Mouse (Mus musculus) MEL (cell line): ENCODE measurements at regions not wholly inside any gene's neighbourhood (a gene's known extent, or its start where the extent isn't known, plus 50 kb on each side); places are given as distances from the start of the nearest gene placed in this dataset.

Source experiments
- DNase-seq: peaks from one replicate; pipeline ENCODE4 v3.0.0; 2011; ENCODE audit warnings: low read depth, low spot score
- H3K27ac ChIP-seq: 2 replicates; pipeline ENCODE4 v1.5.1; 2012; ENCODE audit warnings: low read depth, mild to moderate bottlenecking, control low read depth, low read length, moderate library complexity; ENCODE audit not compliant: control insufficient read depth
- H3K27me3 ChIP-seq, 2 experiments: fragments of 150-350 bp in 1 of 2; sonication (generic) in 1 of 2; 2 replicates each; pipeline ENCODE4 v1.6.1; 2012; ENCODE audit warnings: low read length in 2 of 2, mild to moderate bottlenecking in 2 of 2, improper control_type of control experiment in 1 of 2, moderate library complexity in 1 of 2; ENCODE audit not compliant: insufficient read depth in 2 of 2, control insufficient read depth in 1 of 2
- H3K36me3 ChIP-seq, 2 experiments: 2 replicates each; pipeline ENCODE4 v1.6.1; 2012 to 2014; ENCODE audit warnings: low read length in 2 of 2, improper control_type of control experiment in 1 of 2, inconsistent platforms in 1 of 2, mild to moderate bottlenecking in 1 of 2; ENCODE audit not compliant: insufficient read depth in 2 of 2, control insufficient read depth in 1 of 2
- H3K4me1 ChIP-seq, 2 experiments: fragments of 150-350 bp in 1 of 2; sonication (generic) in 1 of 2; 2 replicates each; pipeline ENCODE4 v1.6.1; 2012; ENCODE audit warnings: low read length in 2 of 2, improper control_type of control experiment in 1 of 2, mild to moderate bottlenecking in 1 of 2; ENCODE audit not compliant: insufficient read depth in 2 of 2, control insufficient read depth in 1 of 2
- H3K4me3 ChIP-seq, 2 experiments: fragments of 150-350 bp in 1 of 2; sonication (generic) in 1 of 2; 2 replicates each; pipeline ENCODE4 v1.5.1; 2012; ENCODE audit warnings: low read depth in 2 of 2, low read length in 2 of 2, mild to moderate bottlenecking in 2 of 2, moderate library complexity in 2 of 2, control low read depth in 1 of 2, improper control_type of control experiment in 1 of 2; ENCODE audit not compliant: control insufficient read depth in 1 of 2, insufficient read depth in 1 of 2
- H3K79me2 ChIP-seq: 2 replicates; pipeline ENCODE4 v1.6.1; 2012; ENCODE audit warnings: mild to moderate bottlenecking, low read length, moderate library complexity; ENCODE audit not compliant: control insufficient read depth, poor library complexity, insufficient read depth
- H3K9ac ChIP-seq: 2 replicates; pipeline ENCODE4 v1.6.1; 2012; ENCODE audit warnings: low read depth, mild to moderate bottlenecking, control low read depth, low read length, moderate library complexity; ENCODE audit not compliant: control insufficient read depth, poor library complexity, severe bottlenecking
- H3K9me3 ChIP-seq: fragments of 150-350 bp; sonication (generic); replicated peaks from 2 replicates; pipeline ENCODE4 v1.6.1; 2012; ENCODE audit warnings: mild to moderate bottlenecking, low read length, improper control_type of control experiment, moderate library complexity; ENCODE audit not compliant: insufficient read depth
- BHLHE40 ChIP-seq: IDR thresholded peaks from 2 replicates; pipeline ENCODE4 v1.6.1; 2012; ENCODE audit warnings: low read depth, mild to moderate bottlenecking, inconsistent platforms, low read length, improper control_type of control experiment, borderline replicate concordance
- E2F4 ChIP-seq: IDR thresholded peaks from 2 replicates; pipeline ENCODE4 v1.6.1; 2011; ENCODE audit warnings: low read depth, low read length, improper control_type of control experiment, borderline replicate concordance
- ELF1 ChIP-seq: IDR thresholded peaks from 2 replicates; pipeline ENCODE4 v1.6.1; 2014; ENCODE audit warnings: low read depth, mild to moderate bottlenecking, inconsistent platforms, low read length, improper control_type of control experiment, moderate library complexity
- EP300 ChIP-seq, 2 experiments: IDR thresholded peaks; 2 replicates each; pipeline ENCODE4 v1.6.1; 2011; ENCODE audit warnings: improper control_type of control experiment in 2 of 2, low read length in 2 of 2, low read depth in 1 of 2, mild to moderate bottlenecking in 1 of 2
- ETS1 ChIP-seq: IDR thresholded peaks from 2 replicates; pipeline ENCODE4 v1.6.1; 2012; ENCODE audit warnings: low read depth, mild to moderate bottlenecking, inconsistent platforms, low read length, improper control_type of control experiment, moderate library complexity
- GABPA ChIP-seq: IDR thresholded peaks from 2 replicates; pipeline ENCODE4 v1.6.1; 2012; ENCODE audit warnings: low read depth, mild to moderate bottlenecking, inconsistent platforms, low read length, improper control_type of control experiment, moderate library complexity
- GATA1 ChIP-seq: IDR thresholded peaks from 2 replicates; pipeline ENCODE4 v1.6.1; 2011; ENCODE audit warnings: low read depth, low read length, improper control_type of control experiment
- HCFC1 ChIP-seq: IDR thresholded peaks from 2 replicates; pipeline ENCODE4 v1.6.1; 2012; ENCODE audit warnings: low read depth, mild to moderate bottlenecking, inconsistent platforms, low read length, improper control_type of control experiment, moderate library complexity
- JUND ChIP-seq: IDR thresholded peaks from 2 replicates; pipeline ENCODE4 v1.6.1; 2011; ENCODE audit warnings: low read depth, mild to moderate bottlenecking, improper control_type of control experiment, low read length
- MAFK ChIP-seq: IDR thresholded peaks from 2 replicates; pipeline ENCODE4 v1.6.1; 2011; ENCODE audit warnings: low read depth, mild to moderate bottlenecking, low read length, improper control_type of control experiment, borderline replicate concordance
- MAX ChIP-seq: IDR thresholded peaks from 2 replicates; pipeline ENCODE4 v1.6.1; 2011; ENCODE audit warnings: low read length, improper control_type of control experiment
- MAZ ChIP-seq: IDR thresholded peaks from 2 replicates; pipeline ENCODE4 v1.6.1; 2012; ENCODE audit warnings: low read depth, mild to moderate bottlenecking, inconsistent platforms, low read length, improper control_type of control experiment
- MEF2A ChIP-seq: IDR thresholded peaks from 2 replicates; pipeline ENCODE4 v1.6.1; 2014; ENCODE audit warnings: low read depth, mild to moderate bottlenecking, inconsistent platforms, low read length, improper control_type of control experiment; ENCODE audit not compliant: poor library complexity, insufficient replicate concordance, severe bottlenecking; ENCODE audit errors: extremely low read depth
- MXI1 ChIP-seq: IDR thresholded peaks from 2 replicates; pipeline ENCODE4 v1.6.1; 2011; ENCODE audit warnings: mild to moderate bottlenecking, low read depth, low read length, improper control_type of control experiment
- MYB ChIP-seq: IDR thresholded peaks from 2 replicates; pipeline ENCODE4 v1.6.1; 2011; ENCODE audit warnings: mild to moderate bottlenecking, low read depth, low read length, improper control_type of control experiment
- MYC ChIP-seq: IDR thresholded peaks from 2 replicates; pipeline ENCODE4 v1.6.1; 2011; ENCODE audit warnings: low read depth, mild to moderate bottlenecking, low read length, improper control_type of control experiment, moderate library complexity
- NELFE ChIP-seq: IDR thresholded peaks from 2 replicates; pipeline ENCODE4 v1.6.1; 2011; ENCODE audit warnings: low read depth, low read length, improper control_type of control experiment
- NRF1 ChIP-seq: IDR thresholded peaks from 2 replicates; pipeline ENCODE4 v1.6.1; 2014; ENCODE audit warnings: low read depth, mild to moderate bottlenecking, inconsistent platforms, low read length, improper control_type of control experiment, moderate library complexity; ENCODE audit not compliant: poor library complexity, insufficient read depth, severe bottlenecking
- POLR2A ChIP-seq, 2 experiments: IDR thresholded peaks; 2 replicates each; pipeline ENCODE4 v1.6.1; 2011 to 2012; ENCODE audit warnings: low read length in 2 of 2, mild to moderate bottlenecking in 2 of 2, control low read depth in 1 of 2, improper control_type of control experiment in 1 of 2, low read depth in 1 of 2, moderate library complexity in 1 of 2; ENCODE audit not compliant: control insufficient read depth in 1 of 2, insufficient read depth in 1 of 2, poor library complexity in 1 of 2
- RCOR1 ChIP-seq: IDR thresholded peaks from 2 replicates; pipeline ENCODE4 v1.6.1; 2012; ENCODE audit warnings: low read depth, mild to moderate bottlenecking, inconsistent platforms, low read length, improper control_type of control experiment
- SIN3A ChIP-seq: IDR thresholded peaks from 2 replicates; pipeline ENCODE4 v1.6.1; 2012; ENCODE audit warnings: low read length, improper control_type of control experiment, inconsistent platforms
- SMC3 ChIP-seq: IDR thresholded peaks from 2 replicates; pipeline ENCODE4 v1.6.1; 2011; ENCODE audit warnings: low read depth, low read length, improper control_type of control experiment
- TAL1 ChIP-seq: IDR thresholded peaks from 2 replicates; pipeline ENCODE4 v1.6.1; 2012; ENCODE audit warnings: mild to moderate bottlenecking, inconsistent platforms, low read length, moderate library complexity, mixed read lengths
- TBP ChIP-seq: IDR thresholded peaks from 2 replicates; pipeline ENCODE4 v1.8.0; 2011; ENCODE audit warnings: low read depth, low read length, improper control_type of control experiment
- TCF12 ChIP-seq: IDR thresholded peaks from 2 replicates; pipeline ENCODE4 v1.6.1; 2014; ENCODE audit warnings: low read depth, mild to moderate bottlenecking, inconsistent platforms, low read length, improper control_type of control experiment, moderate library complexity
- UBTF ChIP-seq: IDR thresholded peaks from 2 replicates; pipeline ENCODE4 v1.6.1; 2012; ENCODE audit warnings: low read depth, mild to moderate bottlenecking, inconsistent platforms, low read length, improper control_type of control experiment, moderate library complexity, borderline replicate concordance; ENCODE audit not compliant: insufficient read depth
- USF1 ChIP-seq: IDR thresholded peaks from 2 replicates; pipeline ENCODE4 v1.6.1; 2014; ENCODE audit warnings: low read depth, mild to moderate bottlenecking, inconsistent platforms, low read length, improper control_type of control experiment, moderate library complexity
- ZNF384 ChIP-seq: IDR thresholded peaks from 2 replicates; pipeline ENCODE4 v1.6.1; 2012; ENCODE audit warnings: low read depth, mild to moderate bottlenecking, inconsistent platforms, low read length, improper control_type of control experiment

- Histone ChIP-seq H3K9ac (no peak overlapping the region), H3K4me3 (no peak overlapping the region), H3K4me1 (peaks cover 5 to 22% of the 10 kb centered on the region in 2 experiments; a peak in 3 of 4 replicates), H3K27ac (no peak overlapping the region), H3K27me3 (no peaks in the 10 kb centered on the region), H3K79me2 (no peaks in the 10 kb centered on the region), H3K36me3 (peaks cover 0 to 22% of the 10 kb centered on the region in 2 experiments; a peak in 2 of 4 replicates), H3K9me3 (no peaks in the 10 kb centered on the region)
- TF ChIP-seq GABPA (no peak), MAZ (no peak), GATA1 (no peak), JUND (no peak), MEF2A (no peak), MAX (no peak), TBP (no peak), ZNF384 (no peak), HCFC1 (no peak), MYC (no peak), SIN3A (no peak), SMC3 (no peak), MAFK (no peak), E2F4 (no peak)
- DNase-seq, result no peak
Observed at GRCm38 (mm10) chr9:94606422-94606821, 63.3 kb upstream of the Slc9a9 start.

- H3K4me1 ChIP-seq, result peaks cover 5 to 22% of the 10 kb centered on the region in 2 experiments; a peak in 3 of 4 replicates
- H3K9ac ChIP-seq, result no peak overlapping the region
- peak; percentile 83 for DNase-seq
- H3K36me3 ChIP-seq, result peaks cover 0 to 22% of the 10 kb centered on the region in 2 experiments; a peak in 2 of 4 replicates
- H3K4me3 ChIP-seq, result no peak overlapping the region
- H3K27ac ChIP-seq, result peak overlapping the region; percentile 87
- no peaks in the 10 kb centered on the region for H3K27me3 ChIP-seq
- H3K9me3 ChIP-seq, result no peaks in the 10 kb centered on the region
- no peaks in the 10 kb centered on the region for H3K79me2 ChIP-seq
- TF ChIP-seq MAZ (peak; percentile 60), ELF1 (no peak), MAFK (peak; percentile 64; the same call in 1 of the 2 replicates), E2F4 (no peak), GATA1 (peak; percentile 77), JUND (no peak), RCOR1 (peak; percentile 95), EP300 (IDR thresholded peaks at IDR 0.05; ENCODE audit: low read depth in 1 of 2, low read length in 2 of 2) (peak; percentile 89 to 96), POLR2A (IDR thresholded peaks at IDR 0.05; ENCODE audit: control insufficient read depth in 1 of 2, insufficient read depth in 1 of 2, low read depth in 1 of 2, low read length in 2 of 2, poor library complexity in 1 of 2) (no peak), HCFC1 (peak; percentile 27; the same call in 1 of the 2 replicates), MEF2A (peak; percentile 70; the same call in 1 of the 2 replicates), TAL1 (peak; percentile 18; the same call in 1 of the 2 replicates), MAX (peak; percentile 96), UBTF (no peak), SIN3A (peak; percentile 89), ZNF384 (peak; percentile 10; the same call in 1 of the 2 replicates), NRF1 (no peak), MYC (peak; percentile 91), BHLHE40 (peak; percentile 60; the same call in 1 of the 2 replicates), ETS1 (peak; percentile 98), MXI1 (peak; percentile 95), TCF12 (peak; percentile 89), USF1 (peak; percentile 85), NELFE (no peak), MYB (peak; percentile 88)
Observed at GRCm38 (mm10) chr9:94607011-94607749, 62.5 kb upstream of the Slc9a9 start.
